Mouse (Mus musculus) frontal cortex, postnatal 36 days (tissue): Measurements from ENCODE around the gene Oca2.

Experiments used
- DNase-seq, 2 experiments: peaks; one replicate each; pipeline ENCODE4 v3.0.0; 2022; ENCODE audit warnings: low spot score in 2 of 2

Gene Oca2

GRCm38 (mm10) chr7:56382706-56383105 is 143.1 kb downstream of the Oca2 start:
- peak in 1 of 2 experiments; percentile 17 for DNase-seq

GRCm38 (mm10) chr7:56388295-56388694 is 148.7 kb downstream of the Oca2 start:
- DNase-seq = no peak

DNA sequence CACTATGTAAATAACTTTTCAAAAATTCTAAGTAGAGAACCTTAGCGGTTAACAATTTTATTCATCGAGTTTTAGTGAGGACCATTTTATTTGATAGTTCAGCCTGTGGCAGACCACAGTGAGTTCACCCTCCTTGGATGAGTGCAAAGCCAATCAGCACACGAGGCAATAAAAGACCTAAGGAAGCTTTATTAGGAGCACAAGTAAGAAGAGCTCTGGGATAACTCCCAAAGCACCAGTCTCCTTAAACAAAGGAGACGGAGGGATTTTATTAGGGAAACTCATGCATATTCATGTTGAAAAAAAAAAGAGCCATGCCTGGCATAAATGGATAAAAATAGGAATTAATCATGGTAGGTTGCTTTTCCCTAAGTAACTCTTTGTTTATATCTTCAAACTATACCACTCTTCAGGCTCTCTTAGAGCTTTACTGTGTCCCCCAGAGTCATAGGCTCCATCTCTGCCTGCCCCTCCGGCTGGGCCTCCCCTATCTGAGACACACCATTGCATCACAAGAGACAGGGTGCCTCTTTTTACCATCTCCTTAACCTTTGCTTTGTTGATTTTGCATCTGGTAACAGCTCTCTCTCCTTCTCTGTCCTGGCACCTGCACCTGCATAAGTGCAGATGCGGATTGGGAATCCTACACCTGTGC is 178.7 kb downstream of the Oca2 start:
- no peak for DNase-seq

- peak; percentile 53 to 76 for DNase-seq
Observed at GRCm38 (mm10) chr7:56419253-56419844, 179.8 kb downstream of the Oca2 start.

GRCm38 (mm10) chr7:56421946-56422345 is 182.4 kb downstream of the Oca2 start:
- DNase-seq = peak; percentile 52 to 63

DNA sequence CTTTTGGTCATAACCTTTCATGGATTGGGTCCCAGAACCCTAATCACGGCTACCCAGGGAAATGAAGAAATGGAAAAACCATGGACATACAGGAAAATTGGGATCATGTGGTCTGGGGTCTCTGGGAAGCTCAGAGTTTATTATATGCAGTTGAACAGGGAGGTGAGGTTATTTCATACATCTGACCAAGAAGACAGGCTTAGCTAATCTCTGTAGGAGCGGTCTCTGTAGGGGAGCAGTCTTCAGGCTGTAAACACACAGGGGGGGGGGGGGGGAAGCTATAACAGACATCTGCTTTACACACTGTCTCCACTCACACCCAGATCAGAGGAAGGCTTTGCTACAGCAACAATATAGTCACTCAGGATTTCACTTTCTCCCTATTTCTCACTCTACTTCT is 184.0 kb downstream of the Oca2 start:
- no peak for DNase-seq

DNA sequence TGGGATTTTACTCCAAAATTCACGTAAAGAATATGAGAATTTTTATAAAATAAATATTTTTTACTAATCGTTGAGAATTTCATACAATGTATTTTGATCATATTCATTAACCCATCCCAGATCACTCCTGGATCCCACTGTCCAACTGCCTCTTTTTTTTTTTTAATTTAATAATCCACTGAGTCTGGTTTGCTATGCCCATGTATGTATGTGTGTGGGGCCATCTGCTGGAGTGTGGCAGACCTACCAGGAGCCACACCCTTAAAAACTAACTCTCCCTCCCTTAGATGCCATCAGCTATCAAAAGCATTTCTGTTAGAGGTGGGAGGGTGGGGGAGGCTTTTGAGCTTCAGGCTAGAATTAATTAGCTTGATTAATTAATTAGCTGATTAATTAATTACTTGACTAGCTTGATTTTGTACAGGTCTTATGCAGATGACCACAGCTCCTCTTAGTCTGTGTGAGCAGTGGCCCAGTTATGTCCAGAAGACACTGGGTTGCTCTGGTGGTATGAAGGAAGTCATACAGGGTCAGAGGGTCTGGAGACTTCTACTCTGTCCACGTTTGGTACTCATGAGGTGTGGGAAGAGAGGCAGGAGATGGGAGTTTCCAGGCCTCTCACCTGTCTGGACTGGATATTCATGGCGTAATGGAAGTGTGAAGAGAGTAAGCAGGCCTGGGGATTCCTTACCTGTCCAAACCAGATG is 221.4 kb downstream of the Oca2 start:
- peak in 1 of 2 experiments; percentile 31 for DNase-seq

DNA sequence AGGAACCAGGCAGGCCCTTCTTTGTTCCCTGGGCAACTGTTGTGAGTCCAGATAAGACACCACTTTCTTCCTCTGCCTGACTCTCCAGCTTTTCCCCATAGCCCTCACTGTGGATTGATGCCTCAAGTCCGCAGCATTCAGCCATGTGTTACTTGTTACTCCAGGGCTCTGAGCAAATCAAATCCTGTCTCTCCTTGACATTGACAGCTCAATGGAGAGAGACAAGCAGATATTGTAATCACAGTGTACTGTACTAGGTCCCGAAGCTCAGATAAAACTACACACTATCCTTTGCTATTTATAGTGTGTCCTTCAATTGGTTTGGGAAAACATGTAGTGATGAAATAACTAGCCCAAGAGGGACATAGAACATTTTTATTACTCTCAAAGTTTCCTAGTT is 258.7 kb downstream of the Oca2 start:
- no peak for DNase-seq

GRCm38 (mm10) chr7:56499319-56499718 is 259.8 kb downstream of the Oca2 start:
- DNase-seq = no peak

GRCm38 (mm10) chr7:56499767-56500166 is 260.2 kb downstream of the Oca2 start:
- DNase-seq = no peak

DNA sequence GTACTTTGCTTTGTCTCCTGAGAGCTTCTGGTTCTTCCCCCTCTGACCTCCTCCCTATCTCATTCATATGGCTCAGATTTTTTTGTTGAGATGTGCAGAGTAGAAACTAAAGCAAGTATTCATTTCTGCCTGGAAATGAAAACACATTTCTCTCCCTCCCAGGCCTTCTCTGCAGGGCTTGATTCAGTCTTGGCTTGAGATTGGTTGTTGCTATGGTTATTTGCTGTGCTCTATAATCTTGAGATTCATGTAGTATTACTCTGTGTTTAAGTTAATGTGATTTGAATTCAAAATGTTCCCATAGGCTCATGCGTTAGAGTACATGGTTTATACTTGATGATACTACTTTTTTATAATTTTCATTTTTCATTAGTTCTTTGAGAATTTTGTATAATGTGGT is 260.9 kb downstream of the Oca2 start:
- no peak for DNase-seq

DNA sequence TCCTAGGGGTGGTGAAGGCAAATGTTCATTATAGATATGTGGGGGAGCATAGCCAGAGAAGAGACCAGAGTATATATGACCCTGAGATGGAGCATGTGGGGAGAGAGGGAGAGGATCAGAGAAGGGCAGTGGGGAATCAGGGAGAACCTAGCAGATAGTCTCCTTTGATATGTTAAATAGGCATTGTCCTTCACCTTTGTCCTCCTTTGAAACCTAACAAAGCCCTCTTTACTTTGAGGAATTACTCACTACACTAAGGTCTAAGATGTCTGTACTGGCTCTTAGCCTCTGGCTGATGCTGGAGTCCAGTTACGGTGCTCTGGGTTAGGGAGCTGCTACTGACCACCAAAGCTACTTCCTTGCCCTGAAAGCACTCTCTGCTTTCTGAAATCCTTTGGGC is 279.0 kb downstream of the Oca2 start:
- DNase-seq = no peak

DNA sequence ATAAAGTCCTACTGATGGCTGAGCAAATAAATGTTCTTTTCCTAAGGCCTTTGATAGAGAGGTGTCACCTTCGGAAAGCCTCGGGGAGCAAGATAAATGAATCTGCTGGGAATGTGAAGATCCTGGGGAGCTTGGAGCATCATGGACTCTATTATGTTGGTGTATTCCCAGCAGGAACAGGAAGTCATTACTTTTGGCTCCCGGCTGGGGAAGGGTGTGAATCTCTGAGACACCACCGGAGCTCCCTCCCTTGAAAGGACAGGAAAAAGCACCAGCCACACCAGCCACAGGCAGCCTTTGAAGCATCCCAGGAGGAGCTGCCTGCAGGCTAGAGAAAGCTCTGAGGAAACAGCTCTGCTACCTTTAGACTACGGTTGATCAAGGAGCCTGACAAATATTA is 280.2 kb downstream of the Oca2 start:
- no peak for DNase-seq

DNA sequence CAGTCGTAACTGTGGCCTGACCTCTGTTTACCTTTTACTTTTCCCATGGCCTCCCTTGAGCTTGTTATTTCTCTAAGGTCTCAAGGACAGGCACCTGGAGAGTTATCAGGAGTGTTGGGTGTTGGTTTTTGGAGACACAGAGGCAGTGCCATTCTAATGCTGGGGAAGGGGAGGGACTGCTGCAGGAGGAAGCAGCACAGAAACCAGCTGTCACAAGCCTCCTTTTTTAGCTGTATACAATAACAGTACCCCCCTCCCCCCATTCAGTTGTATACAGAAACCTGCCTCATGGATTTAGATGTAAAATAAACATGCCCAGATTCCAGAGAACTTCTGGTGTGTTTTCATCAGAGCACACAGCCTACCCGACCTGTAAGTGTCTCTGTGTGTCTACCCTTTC is 295.3 kb downstream of the Oca2 start:
- no peak for DNase-seq

DNA sequence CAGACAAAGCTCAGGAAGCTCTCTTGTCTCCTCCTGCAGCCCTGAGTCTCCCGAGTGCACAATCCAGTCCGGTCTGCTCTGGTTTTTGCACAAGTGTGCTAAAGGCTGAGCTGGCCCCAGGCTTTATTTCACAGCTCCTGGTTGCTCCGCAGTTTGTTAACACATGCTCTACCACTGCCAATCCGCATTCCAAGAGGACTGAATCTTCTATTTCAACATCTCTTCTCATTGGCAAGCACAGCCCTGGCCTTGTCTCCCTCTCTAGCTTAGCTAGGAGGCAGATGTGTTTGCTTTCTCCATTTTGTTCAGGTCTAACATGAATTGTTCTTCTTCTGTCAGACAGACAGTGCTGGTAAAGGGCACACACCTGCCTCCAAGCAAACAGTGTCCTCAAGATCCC is 309.7 kb downstream of the Oca2 start:
- no peak for DNase-seq

- DNase-seq = no peak
Observed at GRCm38 (mm10) chr7:56551804-56552203, 312.2 kb downstream of the Oca2 start.
